Mouse (Mus musculus): ENCODE measurements around the gene Gm4450.
"Not testable (repeated sequence)": the region's sequence is repeated elsewhere in the genome, so short reads cannot be mapped to it uniquely, and the experiment has no call there.

The Gm4450 gene

DNA sequence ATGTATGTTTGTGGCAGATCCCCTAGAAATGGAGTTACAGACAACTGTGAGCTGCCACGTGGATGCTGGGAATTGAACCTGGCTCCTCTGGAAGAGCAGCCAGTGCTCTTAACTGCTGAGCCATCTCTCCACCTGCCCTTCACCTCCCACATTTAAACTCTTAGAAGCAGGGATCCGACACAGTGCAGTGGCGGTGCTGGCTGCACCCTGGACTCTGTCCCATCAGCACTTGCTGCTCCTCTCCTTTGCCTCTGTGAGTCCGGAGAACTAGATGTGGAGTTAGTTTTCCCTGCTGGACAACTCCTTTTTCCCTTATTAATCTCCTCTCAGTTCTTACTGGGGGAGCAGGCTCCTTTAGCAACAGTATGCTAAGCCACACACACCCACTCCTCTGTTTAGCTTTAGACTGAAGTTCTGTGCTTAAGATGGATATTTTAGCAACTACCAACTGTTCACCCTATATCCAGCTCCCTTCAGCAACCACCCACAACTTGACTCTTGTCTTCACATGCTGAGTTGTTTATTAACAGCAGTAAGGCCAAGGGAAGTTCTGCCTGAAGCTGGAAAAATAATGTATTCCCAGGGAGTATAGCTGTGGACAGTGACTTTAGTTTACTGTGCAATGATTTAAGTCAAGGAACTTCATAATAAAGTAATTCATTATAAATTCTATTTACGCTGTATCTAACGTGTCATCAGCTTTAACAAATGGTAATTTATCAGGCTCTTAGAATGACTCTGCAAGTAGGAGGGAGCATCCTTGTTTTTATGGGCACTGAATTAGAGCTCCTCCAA is 37.7 kb downstream of the Gm4450 start:
- DNase-seq (ENCODE audit: low spot score in 2 of 2), result peak in 1 of 2 experiments; percentile 46

GRCm38 (mm10) chr3:98417328-98417727 is 39.6 kb downstream of the Gm4450 start:
- peak; percentile 73 to 84 for DNase-seq (ENCODE audit: low spot score in 2 of 2)

GRCm38 (mm10) chr3:98416426-98417250 is 40.3 kb downstream of the Gm4450 start:
- DNase-seq (ENCODE audit: low spot score in 2 of 2), result no peak

GRCm38 (mm10) chr3:98414296-98414695 is 42.6 kb downstream of the Gm4450 start:
- no peak for DNase-seq (ENCODE audit: low spot score in 2 of 2)

GRCm38 (mm10) chr3:98413733-98414132 is 43.2 kb downstream of the Gm4450 start:
- DNase-seq (ENCODE audit: low spot score in 2 of 2), result no peak

DNA sequence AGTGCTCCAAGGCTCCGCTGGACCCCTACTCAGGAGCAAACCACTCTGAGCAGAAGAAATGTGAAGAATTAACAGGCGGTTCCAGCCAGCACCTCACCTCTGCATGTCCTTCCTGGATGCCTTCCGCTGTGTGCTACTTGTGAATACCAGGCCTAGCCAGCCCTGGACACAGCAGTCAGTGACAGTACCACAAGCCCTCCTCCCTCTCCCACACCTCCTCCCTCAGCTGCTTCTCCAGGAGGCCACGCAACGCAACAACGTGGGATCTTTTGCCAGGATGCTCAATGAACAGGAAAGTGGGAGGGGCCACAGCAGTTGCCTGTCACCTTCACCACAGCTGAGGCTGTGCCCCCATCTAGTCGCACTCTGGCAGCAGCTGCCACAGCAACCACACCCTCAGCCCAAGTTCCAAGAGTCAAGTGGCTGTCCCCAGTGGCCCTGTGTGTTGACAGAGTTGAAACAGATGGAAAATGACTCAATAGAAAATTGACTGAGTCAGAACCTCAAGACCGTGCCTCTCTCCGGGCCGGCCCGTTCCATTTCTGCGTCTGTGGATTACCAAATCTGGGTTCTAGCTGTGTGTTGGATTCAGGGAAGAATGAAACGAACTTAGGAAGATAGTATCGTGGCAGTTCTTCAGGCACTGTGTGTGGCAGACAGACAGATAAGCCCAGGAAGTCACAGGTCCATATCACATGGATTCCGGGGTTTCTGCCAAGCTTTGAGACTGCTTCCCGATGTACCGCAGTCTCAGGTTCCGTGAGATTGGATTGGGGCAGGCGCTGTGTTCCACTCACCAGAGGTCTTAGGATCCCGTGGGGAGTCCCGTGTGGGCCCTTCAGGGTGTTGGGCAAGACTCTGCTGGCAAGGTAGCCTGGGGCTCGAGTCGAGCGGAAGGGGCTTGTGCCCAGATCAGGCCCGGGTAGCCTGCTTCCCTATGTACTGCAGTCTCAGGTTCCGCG is 46.0 kb downstream of the Gm4450 start:
- not testable (repeated sequence) for DNase-seq (ENCODE audit: low spot score in 2 of 2)

GRCm38 (mm10) chr3:98407261-98407780 is 49.6 kb downstream of the Gm4450 start:
- DNase-seq (ENCODE audit: low spot score in 2 of 2), result not testable (repeated sequence)

- DNase-seq (ENCODE audit: low spot score in 2 of 2), result not testable (repeated sequence)
Observed at GRCm38 (mm10) chr3:98406569-98407144, 50.3 kb downstream of the Gm4450 start.

- DNase-seq (ENCODE audit: low spot score in 2 of 2), result not testable (repeated sequence)
Observed at GRCm38 (mm10) chr3:98405877-98406276, 51.0 kb downstream of the Gm4450 start.

- not testable (repeated sequence) for DNase-seq (ENCODE audit: low spot score in 2 of 2)
Observed at GRCm38 (mm10) chr3:98404268-98404895, 52.5 kb downstream of the Gm4450 start.

All from right cerebral cortex, postnatal 36 days (tissue).